ENCODE assay signal across 12 mouse cellular contexts in the genomic region with DNA sequence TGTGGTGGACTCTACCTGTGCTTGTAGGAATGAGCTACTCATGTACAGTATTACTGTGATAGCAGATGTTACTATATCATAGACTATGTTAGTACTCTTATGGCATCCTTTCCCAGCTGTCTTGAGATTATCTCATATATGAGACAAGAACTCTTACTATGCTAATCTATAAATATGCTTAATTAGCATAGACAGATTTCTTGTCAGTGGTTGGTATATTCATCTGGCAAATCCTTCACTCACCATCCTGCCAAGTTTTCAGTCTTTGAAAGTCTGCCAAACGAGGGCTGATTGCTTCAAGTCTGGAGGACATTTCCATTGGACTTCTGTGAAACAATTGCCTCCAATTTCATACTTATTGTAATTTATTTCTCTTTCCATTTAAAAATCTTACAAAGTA.
DNase-seq lines count a peak whose midpoint lies in the region; ATAC-seq and TF ChIP-seq lines count a peak whose summit lies in the region.
"Had no signal": no experiment of that assay in that cellular context is flagged by ENCODE, and none has a peak within 500 bp of the region (broad histone marks: within the 10 kb centered on the region; RNA-seq: fewer than 3 reads in every experiment).

No protein-coding gene starts in this region.

- no peak for TF ChIP-seq CTCF in cerebellum, adult 2 months (IDR thresholded peaks at IDR 0.05; ENCODE audit: borderline replicate concordance, insufficient read depth, low read depth, low read length)

- H3K36me3 ChIP-seq in hindbrain, embryonic 14.5 days (replicated peaks; ENCODE audit: control insufficient read depth, insufficient read depth) = no peaks in the 10 kb centered on the region
- no peaks in the 10 kb centered on the region for H3K36me3 ChIP-seq in hindbrain, embryonic 10.5 days
- H3K36me3 ChIP-seq: limb, embryonic 15.5 days; midbrain, embryonic 12.5 days had no signal

- H3K4me1 ChIP-seq in hindbrain, embryonic 14.5 days (replicated peaks; ENCODE audit: control insufficient read depth, insufficient read depth, low read length) = no peaks in the 10 kb centered on the region
- no peaks in the 10 kb centered on the region for H3K4me1 ChIP-seq in hindbrain, embryonic 10.5 days (replicated peaks)
- H3K4me1 ChIP-seq in cerebellum, adult 2 months (ENCODE audit: control insufficient read depth, insufficient read depth, low read length) = peaks cover 2% of the 10 kb centered on the region; the same call in 1 of the 2 replicates
- H3K4me1 ChIP-seq: limb, embryonic 15.5 days; midbrain, embryonic 12.5 days had no signal

- H3K9me3 ChIP-seq in hindbrain, embryonic 14.5 days (ENCODE audit: control insufficient read depth, low read length) = no peaks in the 10 kb centered on the region
- no peaks in the 10 kb centered on the region for H3K9me3 ChIP-seq in hindbrain, embryonic 10.5 days
- H3K9me3 ChIP-seq: limb, embryonic 15.5 days; midbrain, embryonic 12.5 days had no signal

- H3K27ac ChIP-seq in hindbrain, embryonic 14.5 days = no peak overlapping the region
- H3K27ac ChIP-seq in hindbrain, embryonic 10.5 days = no peak overlapping the region
- H3K27ac ChIP-seq in cerebellum, adult 2 months (ENCODE audit: insufficient read depth, low read length) = no peak overlapping the region
- H3K27ac ChIP-seq: limb, embryonic 15.5 days; midbrain, embryonic 12.5 days had no signal

- DNase-seq in hindbrain, embryonic 14.5 days (ENCODE audit: low spot score) = peak; percentile 68
- no peak for DNase-seq in hindbrain, embryonic 10.5 days (ENCODE audit: low spot score)
- DNase-seq in cerebellum, adult 2 months = peak; percentile 82 to 92
- peak; percentile 52 for DNase-seq in layer of hippocampus, adult 11-12 months (ENCODE audit: low spot score)
- DNase-seq in right cerebral cortex, adult 18-20 months = peak; percentile 49
- no peak for DNase-seq in urinary bladder, adult 2 months (ENCODE audit: low spot score)
- no peak for DNase-seq in urinary bladder, postnatal 25 days (ENCODE audit: low spot score)
- DNase-seq in thymus, adult 18-20 months = no peak
- DNase-seq: embryo, embryonic 11 days; gastrocnemius, postnatal 14 days had no signal

- ATAC-seq in hindbrain, embryonic 14.5 days (ENCODE audit: low FRiP score) = no peak; the same call in 1 of the 2 replicates

- no peak for TF ChIP-seq POLR2A in cerebellum, adult 2 months (IDR thresholded peaks at IDR 0.05; ENCODE audit: borderline replicate concordance, insufficient read depth, low read length)

- no peak overlapping the region for H3K4me3 ChIP-seq in hindbrain, embryonic 14.5 days (replicated peaks; ENCODE audit: low read length)
- H3K4me3 ChIP-seq in hindbrain, embryonic 10.5 days = no peak overlapping the region
- no peak overlapping the region for H3K4me3 ChIP-seq in cerebellum, adult 2 months (replicated peaks; ENCODE audit: insufficient read depth, low read depth, low read length)
- H3K4me3 ChIP-seq: limb, embryonic 15.5 days; midbrain, embryonic 12.5 days had no signal

- H3K27me3 ChIP-seq in hindbrain, embryonic 14.5 days (ENCODE audit: control insufficient read depth, insufficient read depth, low read length) = no peaks in the 10 kb centered on the region
- H3K27me3 ChIP-seq in hindbrain, embryonic 10.5 days (ENCODE audit: insufficient read depth, poor library complexity, severe bottlenecking) = no peaks in the 10 kb centered on the region
- no peaks in the 10 kb centered on the region; the same call in 1 of the 2 replicates for H3K27me3 ChIP-seq in cerebellum, adult 2 months (ENCODE audit: control insufficient read depth, insufficient read depth, low read length)
- H3K27me3 ChIP-seq: limb, embryonic 15.5 days; midbrain, embryonic 12.5 days had no signal

- no peak overlapping the region for H3K4me2 ChIP-seq in hindbrain, embryonic 14.5 days (replicated peaks)
- H3K4me2 ChIP-seq: limb, embryonic 15.5 days; midbrain, embryonic 12.5 days had no signal

- 69% methylated on average over 1 of the region's 1 CpGs for WGBS in hindbrain, embryonic 14.5 days
- 78% methylated on average over 1 of the region's 1 CpGs for WGBS in hindbrain, embryonic 10.5 days
- 8% methylated on average over 1 of the region's 1 CpGs for WGBS in cerebellum, adult 2 months

- no peak overlapping the region for H3K9ac ChIP-seq in hindbrain, embryonic 14.5 days
- H3K9ac ChIP-seq: limb, embryonic 15.5 days; midbrain, embryonic 12.5 days had no signal

Comparison
In these comparisons a context has a peak if more than half of its experiments do, and no peak if none do; other contexts are left out.
1. DNase-seq: peak in hindbrain, embryonic 14.5 days (single experiment), cerebellum, adult 2 months (2 of 2), layer of hippocampus, adult 11-12 months (single experiment) and right cerebral cortex, adult 18-20 months (single experiment); none in hindbrain, embryonic 10.5 days (single experiment), urinary bladder, adult 2 months (single experiment), urinary bladder, postnatal 25 days (single experiment) and thymus, adult 18-20 months (0 of 2).